Comparison of ENCODE assay signal across 21 mouse cellular contexts in genomic region chr10:83963232-83963760, GRCm38 (mm10).
DNase-seq lines count a peak whose midpoint lies in the region; ATAC-seq and TF ChIP-seq lines count a peak whose summit lies in the region.
"Had no signal": no experiment of that assay in that cellular context is flagged by ENCODE, and none has a peak within 500 bp of the region (broad histone marks: within the 10 kb centered on the region; RNA-seq: fewer than 3 reads in every experiment).

No protein-coding gene starts in this region.

- H3K27ac ChIP-seq in forebrain, embryonic 13.5 days, result no peak overlapping the region
- no peak overlapping the region for H3K27ac ChIP-seq in forebrain, embryonic 14.5 days (ENCODE audit: low read depth, low read length)
- H3K27ac ChIP-seq in midbrain, embryonic 11.5 days (ENCODE audit: low read depth, low read length), result no peak overlapping the region
- H3K27ac ChIP-seq in midbrain, embryonic 16.5 days (ENCODE audit: low read length), result no peak overlapping the region
- H3K27ac ChIP-seq: embryonic facial prominence, embryonic 15.5 days; gastrocnemius, adult 2 months; heart, embryonic 13.5 days; intestine, embryonic 15.5 days had no signal

- H3K4me3 ChIP-seq in forebrain, embryonic 13.5 days, result no peak overlapping the region
- H3K4me3 ChIP-seq in forebrain, embryonic 14.5 days (ENCODE audit: low read depth, low read length), result no peak overlapping the region
- H3K4me3 ChIP-seq in midbrain, embryonic 11.5 days (ENCODE audit: low read depth, low read length), result no peak overlapping the region
- no peak overlapping the region for H3K4me3 ChIP-seq in midbrain, embryonic 16.5 days (ENCODE audit: low read depth, low read length)
- no peak overlapping the region for H3K4me3 ChIP-seq in myocyte
- H3K4me3 ChIP-seq: embryonic facial prominence, embryonic 15.5 days; erythroblast, embryonic 14.5 days; gastrocnemius, adult 2 months; heart, embryonic 13.5 days; hindbrain, embryonic 13.5 days; intestine, embryonic 15.5 days had no signal

- WGBS in forebrain, embryonic 13.5 days, result 79% methylated on average over 12 of the region's 12 CpGs
- 83% methylated on average over 12 of the region's 12 CpGs for WGBS in forebrain, embryonic 14.5 days
- WGBS in midbrain, embryonic 11.5 days, result 79% methylated on average over 12 of the region's 12 CpGs
- WGBS in midbrain, embryonic 16.5 days, result 79% methylated on average over 12 of the region's 12 CpGs

- H3K4me2 ChIP-seq in forebrain, embryonic 13.5 days, result no peak overlapping the region
- H3K4me2 ChIP-seq in forebrain, embryonic 14.5 days (ENCODE audit: low read length), result no peak overlapping the region
- H3K4me2 ChIP-seq in midbrain, embryonic 11.5 days, result no peak overlapping the region
- no peak overlapping the region for H3K4me2 ChIP-seq in midbrain, embryonic 16.5 days (ENCODE audit: low read length)
- H3K4me2 ChIP-seq in myocyte (ENCODE audit: low read depth), result no peak overlapping the region
- H3K4me2 ChIP-seq: embryonic facial prominence, embryonic 15.5 days; heart, embryonic 13.5 days; hindbrain, embryonic 13.5 days; intestine, embryonic 15.5 days had no signal

- 0 out of 2 replicates have a peak overlapping the region, but pooled peaks have one; percentile 30 for H3K9ac ChIP-seq in forebrain, embryonic 13.5 days
- H3K9ac ChIP-seq in forebrain, embryonic 14.5 days (ENCODE audit: low read length), result no peak overlapping the region
- H3K9ac ChIP-seq in midbrain, embryonic 11.5 days (ENCODE audit: low read length), result no peak overlapping the region
- no peak overlapping the region for H3K9ac ChIP-seq in midbrain, embryonic 16.5 days (ENCODE audit: low read depth, low read length)
- H3K9ac ChIP-seq: embryonic facial prominence, embryonic 15.5 days; heart, embryonic 13.5 days; hindbrain, embryonic 13.5 days; intestine, embryonic 15.5 days had no signal

- H3K79me2 ChIP-seq in myocyte (ENCODE audit: control insufficient read depth, insufficient read depth), result no peaks in the 10 kb centered on the region

- DNase-seq in forebrain, embryonic 14.5 days (ENCODE audit: low spot score), result no peak
- peak; percentile 84 for DNase-seq in midbrain, embryonic 11.5 days (ENCODE audit: low spot score, missing footprints)
- DNase-seq in thymus, postnatal 14 days, result no peak
- DNase-seq in lung, postnatal 10 days, result no peak
- DNase-seq: adrenal gland, adult 8-10 months; adrenal gland, postnatal 36 days; cerebellum, adult 2 months; cerebellum, postnatal 10 days; gastrocnemius, adult 2 months; gastrocnemius, postnatal 25 days; heart, postnatal 4 days had no signal

- no peak for ATAC-seq in forebrain, embryonic 13.5 days
- no peak for ATAC-seq in forebrain, embryonic 14.5 days
- ATAC-seq in midbrain, embryonic 11.5 days (ENCODE audit: low FRiP score), result no peak
- ATAC-seq in midbrain, embryonic 16.5 days, result no peak
- ATAC-seq: CD4-positive, CD25-positive, alpha-beta regulatory T cell, adult 4 months; intestine, embryonic 15.5 days had no signal

- TF ChIP-seq POLR2A in myocyte (IDR thresholded peaks at IDR 0.05; ENCODE audit: insufficient read length, low read depth), result no peak

- no peaks in the 10 kb centered on the region for H3K27me3 ChIP-seq in forebrain, embryonic 13.5 days
- H3K27me3 ChIP-seq in forebrain, embryonic 14.5 days (replicated peaks; ENCODE audit: control insufficient read depth, insufficient read depth, low read length), result no peaks in the 10 kb centered on the region
- H3K27me3 ChIP-seq in midbrain, embryonic 11.5 days (ENCODE audit: control insufficient read depth, insufficient read depth, low read length), result no peaks in the 10 kb centered on the region
- H3K27me3 ChIP-seq in midbrain, embryonic 16.5 days (ENCODE audit: control insufficient read depth, insufficient read depth, low read depth, low read length), result no peaks in the 10 kb centered on the region
- no peaks in the 10 kb centered on the region for H3K27me3 ChIP-seq in myocyte (ENCODE audit: control insufficient read depth, insufficient read depth, insufficient read length)
- H3K27me3 ChIP-seq: embryonic facial prominence, embryonic 15.5 days; heart, embryonic 13.5 days; hindbrain, embryonic 13.5 days; intestine, embryonic 15.5 days had no signal

- H3K9me3 ChIP-seq in forebrain, embryonic 13.5 days (replicated peaks), result no peaks in the 10 kb centered on the region
- H3K9me3 ChIP-seq in forebrain, embryonic 14.5 days (replicated peaks; ENCODE audit: control insufficient read depth, low read length), result no peaks in the 10 kb centered on the region
- H3K9me3 ChIP-seq in midbrain, embryonic 11.5 days (ENCODE audit: control insufficient read depth, low read length), result no peaks in the 10 kb centered on the region
- H3K9me3 ChIP-seq in midbrain, embryonic 16.5 days (replicated peaks; ENCODE audit: control insufficient read depth, low read length, poor library complexity, severe bottlenecking), result no peaks in the 10 kb centered on the region
- H3K9me3 ChIP-seq: embryonic facial prominence, embryonic 15.5 days; heart, embryonic 13.5 days; hindbrain, embryonic 13.5 days; intestine, embryonic 15.5 days had no signal

- no peak overlapping the region for H3ac ChIP-seq in myocyte (ENCODE audit: control insufficient read depth, insufficient read length)

- H3K36me3 ChIP-seq in forebrain, embryonic 13.5 days (ENCODE audit: poor library complexity, severe bottlenecking), result no peaks in the 10 kb centered on the region
- no peaks in the 10 kb centered on the region for H3K36me3 ChIP-seq in forebrain, embryonic 14.5 days (ENCODE audit: control insufficient read depth, insufficient read depth, low read length)
- no peaks in the 10 kb centered on the region for H3K36me3 ChIP-seq in midbrain, embryonic 11.5 days (ENCODE audit: control insufficient read depth, insufficient read depth, low read length)
- H3K36me3 ChIP-seq in midbrain, embryonic 16.5 days (ENCODE audit: control insufficient read depth, insufficient read depth, low read length), result no peaks in the 10 kb centered on the region
- no peaks in the 10 kb centered on the region for H3K36me3 ChIP-seq in myocyte (ENCODE audit: control insufficient read depth, insufficient read depth)
- H3K36me3 ChIP-seq: embryonic facial prominence, embryonic 15.5 days; G1E; heart, embryonic 13.5 days; hindbrain, embryonic 13.5 days; intestine, embryonic 15.5 days had no signal

- peaks cover 30% of the 10 kb centered on the region for H3K4me1 ChIP-seq in forebrain, embryonic 13.5 days
- H3K4me1 ChIP-seq in forebrain, embryonic 14.5 days (ENCODE audit: control insufficient read depth, insufficient read depth, low read length), result peaks cover 18% of the 10 kb centered on the region
- peaks cover 12% of the 10 kb centered on the region for H3K4me1 ChIP-seq in midbrain, embryonic 11.5 days (ENCODE audit: control insufficient read depth, insufficient read depth, low read length)
- H3K4me1 ChIP-seq in midbrain, embryonic 16.5 days (ENCODE audit: control insufficient read depth, insufficient read depth, low read length), result peaks cover 8% of the 10 kb centered on the region; the same call in 1 of the 2 replicates
- H3K4me1 ChIP-seq: intestine, embryonic 15.5 days had no signal

TF ChIP-seq in myocyte, 11 proteins besides CTCF, POLR2A, EP300 and RAD21:
- peak in 2 of 3 experiments; percentile 83 to 93 for TF ChIP-seq MYOD1 (IDR thresholded peaks at IDR 0.05; ENCODE audit: control insufficient read depth in 1 of 3, insufficient read length in 2 of 3, low read depth in 2 of 3)
- TF ChIP-seq MYOG (IDR thresholded peaks at IDR 0.05; ENCODE audit: control insufficient read depth in 1 of 3, insufficient read depth in 1 of 3, insufficient read length in 2 of 3, low read depth in 2 of 3), result peak; percentile 44 to 91 (median 66)
- peak; percentile 61 for TF ChIP-seq TCF3 (IDR thresholded peaks at IDR 0.05; ENCODE audit: insufficient read length, low read depth)
- TF ChIP-seq USF1 (IDR thresholded peaks at IDR 0.05; ENCODE audit: low read depth), result no peak
